Mouse (Mus musculus) right cerebral cortex, adult 2 months (tissue): ENCODE measurements at regions not wholly inside any gene's neighbourhood (a gene's known extent, or its start where the extent isn't known, plus 50 kb on each side); places are given as distances from the start of the nearest gene placed in this dataset.

ENCODE experiments used
- DNase-seq, 2 experiments: peaks; one replicate each; pipeline ENCODE4 v3.0.0; 2021 to 2022; ENCODE audit warnings: low spot score in 2 of 2

- no peak for DNase-seq
Measured at GRCm38 (mm10) chr3:41179037-41179880, 96.4 kb upstream of the Pgrmc2 start.

GRCm38 (mm10) chr3:41177124-41177523 lies 94.3 kb upstream of the Pgrmc2 start:
- DNase-seq: no peak

GRCm38 (mm10) chr3:41175356-41175755 lies 92.5 kb upstream of the Pgrmc2 start:
- DNase-seq: no peak

- no peak for DNase-seq
Measured at GRCm38 (mm10) chr3:41173561-41173960, 90.7 kb upstream of the Pgrmc2 start.

GRCm38 (mm10) chr3:41172306-41173215 lies 89.7 kb upstream of the Pgrmc2 start:
- DNase-seq: no peak

- no peak for DNase-seq
Measured at GRCm38 (mm10) chr3:41171772-41172171, 88.9 kb upstream of the Pgrmc2 start.

- no peak for DNase-seq
Measured at GRCm38 (mm10) chr3:41171310-41171709, 88.5 kb upstream of the Pgrmc2 start.

GRCm38 (mm10) chr3:41170566-41170965 lies 87.7 kb upstream of the Pgrmc2 start:
- DNase-seq: no peak

GRCm38 (mm10) chr3:41169430-41169829 lies 86.6 kb upstream of the Pgrmc2 start:
- DNase-seq: peak; percentile 31 to 34

GRCm38 (mm10) chr3:41168181-41168967 lies 85.5 kb upstream of the Pgrmc2 start:
- no peak for DNase-seq

GRCm38 (mm10) chr3:41167476-41167875 lies 84.6 kb upstream of the Pgrmc2 start:
- no peak for DNase-seq

GRCm38 (mm10) chr3:41164736-41165135 lies 81.9 kb upstream of the Pgrmc2 start:
- DNase-seq: no peak

GRCm38 (mm10) chr3:41163767-41164166 lies 80.9 kb upstream of the Pgrmc2 start:
- no peak for DNase-seq

- no peak for DNase-seq
Measured at GRCm38 (mm10) chr3:41162514-41162913, 79.7 kb upstream of the Pgrmc2 start.

GRCm38 (mm10) chr3:41160648-41161047 lies 77.8 kb upstream of the Pgrmc2 start:
- no peak for DNase-seq

GRCm38 (mm10) chr3:41158314-41158973 lies 75.6 kb upstream of the Pgrmc2 start:
- DNase-seq: no peak

GRCm38 (mm10) chr3:41157428-41157827 lies 74.6 kb upstream of the Pgrmc2 start:
- DNase-seq: no peak

GRCm38 (mm10) chr3:41156562-41156961 lies 73.7 kb upstream of the Pgrmc2 start:
- no peak for DNase-seq

GRCm38 (mm10) chr3:41155132-41155760 lies 72.4 kb upstream of the Pgrmc2 start:
- peak; percentile 31 to 34 for DNase-seq

GRCm38 (mm10) chr3:41154402-41154801 lies 71.6 kb upstream of the Pgrmc2 start:
- DNase-seq: no peak

- DNase-seq: no peak
Measured at GRCm38 (mm10) chr3:41151989-41152388, 69.1 kb upstream of the Pgrmc2 start.
